Mouse (Mus musculus) heart, embryonic 12.5 days (tissue): ENCODE measurements around the gene Akna. TPM values are rescaled to one million over a fixed set of nuclear protein-coding genes. Genes with fewer than 3 reads are reported as not detected.
"Not testable (repeated sequence)": the region's sequence is repeated elsewhere in the genome, so short reads cannot be mapped to it uniquely, and the experiment has no call there.

Source experiments
- ATAC-seq: fragments of 200-750 bp; cut with Nextera tagmentation; 2 replicates; pipeline ENCODE4 v1.8.0; 2017; ENCODE audit warnings: moderate TSS enrichment, moderate library complexity; ENCODE audit not compliant: insufficient number of reproducible peaks, low FRiP score
- H3K27ac ChIP-seq: fragments of 300-500 bp; sonication (generic); 2 replicates; pipeline ENCODE4 v1.5.1; 2016; ENCODE audit warnings: mild to moderate bottlenecking, moderate library complexity; ENCODE audit not compliant: poor library complexity, severe bottlenecking
- H3K27me3 ChIP-seq: fragments of 300-500 bp; sonication (generic); replicated peaks from 2 replicates; pipeline ENCODE4 v1.6.1; 2016; ENCODE audit warnings: mild to moderate bottlenecking, moderate library complexity
- H3K36me3 ChIP-seq: fragments of 300-500 bp; sonication (generic); 2 replicates; pipeline ENCODE4 v1.6.1; 2016; ENCODE audit warnings: mild to moderate bottlenecking, moderate library complexity
- H3K4me1 ChIP-seq: fragments of 300-500 bp; sonication (generic); replicated peaks from 2 replicates; pipeline ENCODE4 v1.6.1; 2016; ENCODE audit warnings: mild to moderate bottlenecking
- H3K4me2 ChIP-seq: fragments of 300-500 bp; sonication (generic); 2 replicates; pipeline ENCODE4 v1.6.1; 2016; ENCODE audit warnings: mild to moderate bottlenecking, moderate library complexity
- H3K4me3 ChIP-seq: fragments of 300-500 bp; sonication (generic); 2 replicates; pipeline ENCODE4 v1.5.1; 2016; ENCODE audit warnings: mild to moderate bottlenecking
- H3K9ac ChIP-seq: fragments of 300-500 bp; sonication (generic); 2 replicates; pipeline ENCODE4 v1.6.1; 2016; ENCODE audit warnings: mild to moderate bottlenecking, moderate library complexity
- H3K9me3 ChIP-seq: fragments of 300-500 bp; sonication (generic); replicated peaks from 2 replicates; pipeline ENCODE4 v1.6.1; 2016; ENCODE audit warnings: mild to moderate bottlenecking, moderate library complexity
- WGBS: fragments of 180-500 bp; shearing (Covaris S2); methylation state at CpG from one replicate; pipeline ENCODE4 v1.1.7; 2016; 5-methylcytosine and 5-hydroxymethylcytosine counted together
- polyA plus RNA-seq: library from polyadenylated mRNA; unstranded; fragments of >200 nt; fragmentation: Nextera tagmentation; extraction: Ambion mirVana; gene quantifications from 2 replicates; pipeline ENCODE4 v1.2.1, GENCODE M21; 2016

The Akna gene
- polyA plus RNA-seq, 1 experiment from 2014 or later, result 3.0 TPM

DNA sequence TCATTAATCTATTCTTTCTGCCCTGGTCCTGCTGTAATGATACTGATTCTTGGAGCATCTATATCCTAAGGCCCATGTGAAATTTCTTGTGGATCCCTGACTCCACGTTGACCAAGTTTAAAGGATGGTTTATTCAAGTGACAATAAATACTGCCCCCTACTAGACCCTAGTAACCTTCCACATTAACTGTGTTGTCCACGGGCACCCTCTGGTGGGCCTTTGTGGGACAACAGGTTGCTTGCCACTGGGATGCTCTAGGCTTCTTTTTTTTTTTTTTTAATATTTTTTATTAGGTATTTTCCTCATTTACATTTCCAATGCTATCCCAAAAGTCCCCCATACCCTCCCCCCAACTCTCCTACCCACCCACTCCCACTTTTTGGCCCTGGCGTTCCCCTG, 83.6 kb downstream of the Akna start:
- not testable (repeated sequence) for H3K9ac ChIP-seq, H3K27me3 ChIP-seq, H3K9me3 ChIP-seq, H3K4me2 ChIP-seq, ATAC-seq, H3K4me3 ChIP-seq, H3K4me1 ChIP-seq, H3K27ac ChIP-seq
- WGBS, result 14% methylated on average over 3 of the region's 3 CpGs
- peaks cover 31% of the 10 kb centered on the region for H3K36me3 ChIP-seq

Other genes with a start within 250 kb of the Akna start
- 1.2 and 8.6 TPM in 2 replicates for gene Ambp, start 248.6 kb downstream of the Akna start, polyA plus RNA-seq
- gene Kif12, start 231.2 kb downstream of the Akna start, polyA plus RNA-seq, result 0.14 and 0.46 TPM in 2 replicates
- 3.7 and 3.8 TPM in 2 replicates for gene Col27a1, start 189.3 kb downstream of the Akna start, polyA plus RNA-seq
- not detected in 2 replicates for gene Orm1, start 58.8 kb downstream of the Akna start, polyA plus RNA-seq
- not detected in 2 replicates for gene Orm3, start 47.2 kb downstream of the Akna start, polyA plus RNA-seq
- gene Orm2, start 40.9 kb downstream of the Akna start, polyA plus RNA-seq, result not detected in 2 replicates
- gene Whrn, start 92.6 kb upstream of the Akna start, polyA plus RNA-seq, result 4.7 and 5.1 TPM in 2 replicates
- gene Atp6v1g1, start 141.4 kb upstream of the Akna start, polyA plus RNA-seq, result 196 and 202 TPM in 2 replicates
- gene Tmem268, start 155.4 kb upstream of the Akna start, polyA plus RNA-seq, result 5.3 and 5.6 TPM in 2 replicates
- not detected in 2 replicates for gene Gm11213, start 201.9 kb upstream of the Akna start, polyA plus RNA-seq
- not detected in 2 replicates for gene Tex48, start 219.1 kb upstream of the Akna start, polyA plus RNA-seq